Mouse (Mus musculus): ENCODE measurements around the gene Gng7.

DNA sequence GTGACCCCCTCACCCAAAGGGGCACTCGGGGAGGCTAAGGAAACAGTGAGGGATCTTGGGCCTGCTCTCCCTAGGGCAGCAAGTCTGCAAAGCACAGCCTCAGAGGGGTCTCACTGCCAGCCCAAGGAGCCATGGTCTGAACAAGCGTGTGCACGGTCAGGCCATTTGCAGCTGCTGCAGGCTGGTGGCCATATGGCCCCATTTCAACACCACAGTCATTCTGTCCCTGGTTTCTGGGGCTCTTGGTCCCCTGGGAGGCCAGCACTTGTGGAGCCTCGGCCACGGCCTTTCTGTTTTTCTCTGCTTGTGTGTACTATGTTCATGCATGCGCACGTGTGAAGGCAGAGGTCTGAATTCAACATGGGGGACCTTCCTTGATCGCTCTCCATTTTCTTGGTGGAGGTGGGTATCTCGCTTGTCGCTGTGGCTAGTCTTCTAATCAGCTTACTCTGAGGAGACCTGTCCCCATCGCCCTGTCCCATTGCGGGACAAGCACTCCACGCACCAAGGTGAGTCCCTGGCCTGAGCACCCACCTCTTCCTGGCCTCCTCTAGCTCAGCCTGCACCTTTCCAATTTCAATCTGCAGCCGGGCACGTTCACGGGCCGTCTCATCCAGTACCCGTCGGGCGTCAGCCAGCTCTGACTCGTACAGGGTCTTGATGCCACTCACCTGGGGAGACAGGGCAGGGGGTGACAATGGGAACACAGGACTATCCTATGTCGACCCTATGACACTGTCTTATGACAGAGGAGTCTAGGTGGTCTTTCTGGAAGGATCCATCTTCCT, 105.2 kb downstream of the Gng7 start:
- no peak for TF ChIP-seq POLR2A (IDR thresholded peaks at IDR 0.05; ENCODE audit: low read depth, low read length)
- no peak for TF ChIP-seq CTCF (conservative IDR thresholded peaks at IDR 0.05; ENCODE audit: insufficient read depth, insufficient read length, low read depth, low read length)

Data from kidney, adult 2 months (tissue).